Mouse (Mus musculus): ENCODE data around the gene Olfr474.
"Not testable (repeated sequence)": the region's sequence is repeated elsewhere in the genome, so short reads cannot be mapped to it uniquely, and the experiment has no call there.

The Olfr474 gene

DNA sequence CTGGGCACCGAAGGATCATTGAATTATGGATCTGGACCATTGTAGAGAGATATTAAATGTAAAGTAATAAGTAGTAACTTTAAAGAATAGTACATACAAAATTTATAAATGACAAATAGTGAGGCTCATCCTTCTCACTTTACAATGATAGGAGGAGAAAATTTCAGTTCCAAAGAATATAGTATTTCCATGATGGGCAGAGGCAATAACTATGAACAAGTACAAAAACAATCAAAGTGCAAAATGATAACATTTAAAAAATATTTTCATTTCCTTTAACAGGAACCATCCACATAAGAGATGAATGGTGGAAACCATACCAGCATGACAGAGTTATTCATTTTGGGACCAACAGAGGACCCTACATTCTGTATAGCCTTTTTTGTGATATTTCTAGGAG, at the start of gene Olfr474:
Gene Olfr474 (plus strand): TSS at position 301 of the 400 bp plus-strand sequence.
- in situ Hi-C loops (cut with MseI, MboI) = no loop called here

DNA sequence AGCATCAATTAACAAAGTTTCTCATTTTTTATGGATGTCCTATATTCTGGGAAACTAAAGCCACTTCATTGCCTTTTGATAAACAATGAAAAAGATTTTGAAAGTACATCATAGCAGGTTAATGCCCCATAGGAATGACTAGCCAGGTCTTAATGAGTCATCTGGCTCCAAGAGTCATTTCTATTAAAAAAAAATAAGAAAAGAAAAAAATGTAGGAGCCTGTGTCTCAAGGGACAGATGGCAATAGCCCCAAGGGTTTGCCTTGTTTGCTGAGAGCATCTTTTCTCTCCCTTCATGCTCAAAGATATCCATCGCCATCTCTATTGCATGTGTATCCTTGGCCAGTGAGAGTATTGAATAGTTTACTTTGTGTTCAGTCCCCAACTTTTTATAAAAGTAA, 24.3 kb upstream of the Olfr474 start, which contains the start of gene Olfr473:
Gene Olfr473 (plus strand): TSS at position 301 of the 400 bp plus-strand sequence.
- in situ Hi-C loops (cut with MseI, MboI) = no loop called here

DNA sequence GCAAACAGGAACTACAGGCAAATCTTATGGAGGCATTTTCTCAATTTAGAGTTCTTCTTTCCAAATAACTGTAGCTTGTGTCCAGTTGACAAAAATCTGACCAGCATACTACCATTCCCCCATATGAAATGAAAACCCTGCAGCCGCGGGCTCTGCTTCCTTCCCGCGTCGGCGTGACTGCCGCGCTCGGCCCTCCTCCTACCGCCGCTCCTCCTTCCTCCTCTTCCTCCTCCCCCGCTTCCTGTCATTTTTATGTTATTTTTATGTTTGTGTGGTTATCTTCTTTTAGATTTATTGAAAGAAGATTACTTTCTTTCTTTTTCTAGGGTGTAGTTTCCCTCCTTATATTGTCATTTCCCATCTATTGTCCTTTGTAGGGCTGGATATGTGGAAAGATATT, 1.9 kb upstream of the Olfr474 start:
- in situ Hi-C loops (cut with MseI, MboI) = not testable (repeated sequence)

DNA sequence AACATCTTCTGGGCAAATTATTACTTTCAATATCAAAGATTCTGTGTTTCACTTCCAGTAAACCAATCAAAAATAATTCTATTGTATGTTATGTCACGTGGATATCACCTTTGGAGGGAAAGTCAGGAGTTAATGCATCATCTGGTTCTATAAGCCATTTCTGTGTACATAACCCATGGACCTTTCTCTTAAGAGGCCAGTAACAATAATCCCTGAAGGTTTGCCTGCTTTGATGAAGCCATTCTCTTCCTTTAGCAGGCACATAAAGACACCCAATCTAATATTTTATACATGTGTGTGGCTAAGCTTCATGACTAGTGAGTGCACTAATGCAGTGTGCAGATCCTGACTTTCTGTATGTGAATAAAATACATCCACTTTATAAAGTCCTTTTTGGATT, 10.1 kb downstream of the Olfr474 start, which contains the start of gene Olfr476:
Gene Olfr476 (plus strand): TSS at position 301 of the 400 bp plus-strand sequence.
- in situ Hi-C loops (cut with MseI, MboI) = no loop called here

DNA sequence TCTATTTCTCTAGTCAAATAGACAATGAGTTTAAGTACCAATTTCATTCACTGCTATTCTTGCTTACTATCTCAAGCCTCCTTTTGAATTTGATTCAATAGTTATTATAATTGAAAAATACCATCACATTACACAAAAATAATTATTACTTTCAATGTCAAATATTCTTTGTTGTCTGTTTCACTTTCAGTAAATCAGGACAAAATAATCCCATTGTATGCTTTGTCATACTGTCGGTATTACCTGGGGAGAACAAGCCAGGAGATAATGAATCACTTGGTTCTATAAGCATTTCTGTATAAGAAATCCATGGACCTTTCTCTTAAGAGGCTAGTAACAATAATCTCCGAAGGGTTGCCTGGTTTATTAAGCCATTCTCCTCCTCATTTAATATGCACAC, 31.9 kb downstream of the Olfr474 start, which contains the start of gene Olfr477:
Gene Olfr477 (plus strand): TSS at position 301 of the 400 bp plus-strand sequence.
- in situ Hi-C loops (cut with MseI, MboI) = no loop called here
